Mouse (Mus musculus) testis, adult 2 months (tissue): Measurements from ENCODE around the gene Prcp.

Source experiments
- CTCF ChIP-seq: fragments of 200-500 bp; IDR thresholded peaks from 2 replicates; pipeline ENCODE4 v1.5.1; 2012; ENCODE audit warnings: low read depth, mild to moderate bottlenecking, inconsistent platforms, low read length, moderate library complexity; ENCODE audit not compliant: control insufficient read depth, insufficient read depth, insufficient replicate concordance
- POLR2A ChIP-seq: fragments of 200-500 bp; IDR thresholded peaks from 2 replicates; pipeline ENCODE4 v1.6.1; 2012; ENCODE audit warnings: low read depth, mild to moderate bottlenecking, inconsistent platforms, low read length, moderate library complexity; ENCODE audit not compliant: control insufficient read depth

- TF ChIP-seq POLR2A (no peak), CTCF (no peak)
These were observed 37.0 kb upstream of the Prcp start for GRCm38 (mm10) chr7:92837226-92837625.
